8 mouse cellular contexts compared by ENCODE assay signal in the genomic region with DNA sequence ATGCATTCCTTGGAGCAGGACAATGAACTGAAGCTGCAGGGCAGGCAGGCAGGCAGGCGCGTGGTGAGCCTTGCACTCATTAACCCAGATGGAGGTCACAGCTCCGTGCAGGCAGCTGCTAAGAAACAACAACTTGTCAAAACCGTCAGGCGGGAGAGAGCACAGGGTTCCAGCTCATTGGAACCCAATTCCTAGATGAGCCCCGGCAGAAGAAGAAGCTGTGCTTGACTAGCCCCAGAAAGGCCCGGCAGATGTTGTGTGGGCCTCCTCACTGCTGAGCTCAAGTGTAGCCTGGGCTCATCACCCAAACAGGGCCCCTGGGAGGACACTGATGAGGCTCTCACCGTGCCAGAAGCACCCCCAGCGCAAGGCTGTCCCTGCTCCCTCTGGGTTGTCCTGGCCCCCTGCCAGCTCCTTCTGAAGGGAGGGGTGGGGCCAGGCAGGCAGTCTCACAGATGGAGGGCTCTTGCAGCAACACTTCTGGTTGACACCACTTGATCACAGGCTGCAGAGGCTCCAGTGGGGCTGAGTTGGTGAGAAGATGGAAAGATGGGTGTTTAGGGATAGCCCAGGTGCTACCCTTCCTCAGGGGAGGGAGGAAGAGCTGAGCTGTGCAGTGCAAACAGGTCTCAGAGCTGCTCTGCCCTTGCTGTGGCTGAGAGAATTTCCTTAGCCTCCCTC. TPM values are rescaled to one million over a fixed set of nuclear protein-coding genes. Genes with fewer than 3 reads are reported as not detected.
DNase-seq lines count a peak whose midpoint lies in the region; ATAC-seq and TF ChIP-seq lines count a peak whose summit lies in the region.

No protein-coding gene starts in this region.

- H3K36me3 ChIP-seq in intestine, postnatal 0 days (ENCODE audit: control insufficient read depth, insufficient read depth), result no peaks in the 10 kb centered on the region
- H3K36me3 ChIP-seq in lung, embryonic 15.5 days, result no peaks in the 10 kb centered on the region
- H3K36me3 ChIP-seq in stomach, embryonic 15.5 days, result no peaks in the 10 kb centered on the region

- no peaks in the 10 kb centered on the region for H3K9me3 ChIP-seq in intestine, postnatal 0 days (ENCODE audit: control insufficient read depth)
- no peaks in the 10 kb centered on the region for H3K9me3 ChIP-seq in lung, embryonic 15.5 days
- H3K9me3 ChIP-seq in stomach, embryonic 15.5 days, result no peaks in the 10 kb centered on the region

- H3K4me1 ChIP-seq in intestine, postnatal 0 days (replicated peaks; ENCODE audit: control insufficient read depth, insufficient read depth, low read length), result peaks cover 7% of the 10 kb centered on the region
- H3K4me1 ChIP-seq in lung, embryonic 15.5 days, result peaks cover 20% of the 10 kb centered on the region
- H3K4me1 ChIP-seq in stomach, embryonic 15.5 days, result peaks cover 10% of the 10 kb centered on the region

- no peak overlapping the region for H3K4me3 ChIP-seq in intestine, postnatal 0 days (ENCODE audit: low read depth, low read length)
- no peak overlapping the region for H3K4me3 ChIP-seq in lung, embryonic 15.5 days
- no peak overlapping the region for H3K4me3 ChIP-seq in stomach, embryonic 15.5 days (replicated peaks)

- peak overlapping the region; percentile 17; the same call in 1 of the 2 replicates for H3K4me2 ChIP-seq in intestine, postnatal 0 days (replicated peaks; ENCODE audit: low read depth)
- H3K4me2 ChIP-seq in lung, embryonic 15.5 days, result peak overlapping the region; percentile 29
- no peak overlapping the region for H3K4me2 ChIP-seq in stomach, embryonic 15.5 days

- H3K27me3 ChIP-seq in intestine, postnatal 0 days (replicated peaks; ENCODE audit: control insufficient read depth, insufficient read depth, low read length), result no peaks in the 10 kb centered on the region
- H3K27me3 ChIP-seq in lung, embryonic 15.5 days, result no peaks in the 10 kb centered on the region
- no peaks in the 10 kb centered on the region for H3K27me3 ChIP-seq in stomach, embryonic 15.5 days (replicated peaks)

- 0 out of 2 replicates have a peak, but pooled peaks have one; percentile 47 for ATAC-seq in common myeloid progenitor, adult 5-6 weeks (replicated peaks; ENCODE audit: low read depth, poor library complexity, severe bottlenecking)
- peak; percentile 64 for ATAC-seq in intestine, postnatal 0 days
- peak; percentile 90 for ATAC-seq in lung, embryonic 15.5 days (ENCODE audit: borderline replicate concordance, extremely low read depth, low FRiP score, low TSS enrichment)
- peak; percentile 81 for ATAC-seq in stomach, embryonic 15.5 days (ENCODE audit: insufficient read depth, low FRiP score, low read depth)

- 5% methylated on average over 9 of the region's 9 CpGs for WGBS in intestine, postnatal 0 days
- 9% methylated on average over 9 of the region's 9 CpGs for WGBS in lung, embryonic 15.5 days
- WGBS in stomach, embryonic 15.5 days, result 10% methylated on average over 9 of the region's 9 CpGs

- DNase-seq in right cerebral cortex, adult 18-20 months, result peak; percentile 38
- no peak for DNase-seq in right cerebral cortex, postnatal 36 days (ENCODE audit: low spot score in 2 of 2)
- peak; percentile 41 for DNase-seq in gastrocnemius, postnatal 14 days
- no peak for DNase-seq in thymus, adult 18-20 months

- no peak overlapping the region for H3K9ac ChIP-seq in intestine, postnatal 0 days (ENCODE audit: low read depth, low read length)
- no peak overlapping the region for H3K9ac ChIP-seq in lung, embryonic 15.5 days
- no peak overlapping the region for H3K9ac ChIP-seq in stomach, embryonic 15.5 days

- no peak for TF ChIP-seq CTCF in intestine, postnatal 0 days (IDR thresholded peaks at IDR 0.05; ENCODE audit: low read depth)

- no peak overlapping the region for H3K27ac ChIP-seq in intestine, postnatal 0 days (ENCODE audit: low read depth, low read length)
- H3K27ac ChIP-seq in lung, embryonic 15.5 days, result peak overlapping the region; percentile 59; the same call in 1 of the 2 replicates
- peak overlapping the region; percentile 33; the same call in 1 of the 2 replicates for H3K27ac ChIP-seq in stomach, embryonic 15.5 days

- intact Hi-C loops in gastrocnemius, postnatal 14 days (cut with DNase I; ENCODE audit: low total_unique reads), result no loop called here

RNA-seq across cellular contexts. Expression of gene Maf, which starts 58.8 kb away (rescaled TPM):
- 0.18 and 0.34 TPM in 2 replicates for total RNA-seq in common myeloid progenitor, adult 5-6 weeks (2017)
- 100 to 1,000 TPM in 1 of 2 experiments, 10 to 100 TPM in 1; 93.8 to 112 TPM for total RNA-seq in gastrocnemius, postnatal 14 days (2021)
- polyA plus RNA-seq in intestine, postnatal 0 days (2015; fragmentation: Nextera tagmentation; extraction: Ambion mirVana), result 23.9 and 31.6 TPM in 2 replicates
- 10.1 and 11.6 TPM in 2 replicates for polyA plus RNA-seq in lung, embryonic 15.5 days (2015; fragmentation: Nextera tagmentation; extraction: Ambion mirVana)
- 8.7 and 9.3 TPM in 2 replicates for polyA plus RNA-seq in stomach, embryonic 15.5 days (2015; fragmentation: Nextera tagmentation; extraction: Ambion mirVana)

Comparison
In these comparisons a context has a peak if more than half of its experiments do, and no peak if none do; other contexts are left out.
1. DNase-seq: peak in right cerebral cortex, adult 18-20 months (single experiment) and gastrocnemius, postnatal 14 days (single experiment); none in right cerebral cortex, postnatal 36 days (0 of 2) and thymus, adult 18-20 months (0 of 2).
2. Peak in every context shown above with its lines, with median percentiles within 50 percentile points of each other: ATAC-seq.